Mouse (Mus musculus): Measurements from ENCODE around the gene Specc1.

GRCm38 (mm10) chr11:62045964-62046363 is 89.4 kb downstream of the Specc1 start:
- no peak for TF ChIP-seq POLR2A (IDR thresholded peaks at IDR 0.05; ENCODE audit: borderline replicate concordance, extremely low read depth, insufficient read depth, insufficient read length, poor library complexity, severe bottlenecking)
- no peak for TF ChIP-seq CTCF (IDR thresholded peaks at IDR 0.05; ENCODE audit: borderline replicate concordance, extremely low read depth, insufficient read depth, insufficient read length)
